Mouse (Mus musculus): Measurements from ENCODE around the gene Anpep.

Anpep gene

GRCm38 (mm10) chr7:79880033-79880432, 19.2 kb upstream of the Anpep start:
- DNase-seq (ENCODE audit: low read depth, low spot score), result no peak
- no peaks in the 10 kb centered on the region for H3K27me3 ChIP-seq (ENCODE audit: control insufficient read depth, insufficient read depth, low read length, poor library complexity, severe bottlenecking)
- H3K36me3 ChIP-seq (ENCODE audit: control insufficient read depth, insufficient read depth, low read length, poor library complexity, severe bottlenecking), result peaks cover 4% of the 10 kb centered on the region; the same call in 1 of the 2 replicates

DNA sequence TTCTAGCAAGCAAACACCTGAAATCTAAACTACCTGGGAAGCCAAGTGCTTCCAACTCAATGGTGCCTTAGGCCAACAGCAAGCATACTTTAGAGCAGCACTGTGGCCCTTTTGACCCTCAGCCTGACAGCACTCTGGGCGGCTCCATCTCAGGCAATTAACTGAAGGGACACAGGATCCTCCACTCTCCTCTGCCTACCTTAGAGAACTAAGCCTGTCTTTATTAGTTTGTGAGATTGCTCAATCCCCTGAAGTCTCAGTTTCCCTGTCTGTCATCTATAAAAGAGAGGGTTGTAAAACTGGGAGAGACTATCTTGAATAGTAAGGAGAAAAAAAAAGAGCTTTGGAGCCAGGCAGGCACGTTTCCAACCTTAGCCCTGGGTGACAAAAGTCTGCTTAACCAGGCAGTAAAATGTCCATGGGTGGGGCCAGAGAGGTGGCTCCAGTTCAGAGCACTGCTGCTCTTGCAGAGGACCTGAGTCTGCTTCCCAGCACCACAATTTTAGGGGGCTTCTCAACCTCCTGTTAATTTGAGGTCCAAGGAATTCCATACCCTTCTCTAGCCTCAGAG, 17.7 kb upstream of the Anpep start:
- Histone ChIP-seq H3K36me3 (ENCODE audit: control insufficient read depth, insufficient read depth, low read length, poor library complexity, severe bottlenecking) (peaks cover 4% of the 10 kb centered on the region; the same call in 1 of the 2 replicates), H3K27me3 (ENCODE audit: control insufficient read depth, insufficient read depth, low read length, poor library complexity, severe bottlenecking) (no peaks in the 10 kb centered on the region)
- DNase-seq (ENCODE audit: low read depth, low spot score), result no peak

GRCm38 (mm10) chr7:79873407-79873806, 12.5 kb upstream of the Anpep start:
- Histone ChIP-seq H3K36me3 (ENCODE audit: control insufficient read depth, insufficient read depth, low read length, poor library complexity, severe bottlenecking) (no peaks in the 10 kb centered on the region), H3K27me3 (ENCODE audit: control insufficient read depth, insufficient read depth, low read length, poor library complexity, severe bottlenecking) (no peaks in the 10 kb centered on the region)
- no peak for DNase-seq (ENCODE audit: low read depth, low spot score)

DNA sequence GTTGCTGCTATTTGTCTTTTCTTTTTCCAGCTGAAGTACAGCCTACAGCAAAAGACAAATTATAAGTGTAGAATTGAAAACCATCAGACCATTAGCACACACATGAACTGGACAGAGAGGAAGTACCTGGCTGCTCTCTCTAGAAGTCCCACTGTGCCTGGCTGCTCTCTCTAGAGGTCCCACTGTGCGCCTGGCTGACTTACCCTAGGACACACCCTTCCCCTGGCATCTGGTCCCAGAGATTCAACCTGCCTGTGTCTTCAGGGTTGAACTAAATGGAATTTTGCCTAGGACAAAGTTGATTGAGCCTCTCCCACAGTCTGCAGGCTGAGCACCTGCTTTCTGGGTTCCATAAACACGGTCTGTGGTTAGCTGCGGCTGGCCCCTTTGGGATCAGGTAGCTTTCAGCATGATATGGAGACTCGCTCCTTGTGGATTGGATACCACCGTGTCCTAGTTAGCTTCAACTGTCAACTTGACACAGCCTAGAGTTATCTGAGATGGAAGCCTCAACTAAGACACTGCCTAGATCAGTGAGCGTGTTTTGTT, 11.0 kb upstream of the Anpep start:
- no peak for DNase-seq (ENCODE audit: low read depth, low spot score)
- Histone ChIP-seq H3K36me3 (ENCODE audit: control insufficient read depth, insufficient read depth, low read length, poor library complexity, severe bottlenecking) (no peaks in the 10 kb centered on the region), H3K27me3 (ENCODE audit: control insufficient read depth, insufficient read depth, low read length, poor library complexity, severe bottlenecking) (no peaks in the 10 kb centered on the region; the same call in 1 of the 2 replicates)

- no peaks in the 10 kb centered on the region for H3K36me3 ChIP-seq (ENCODE audit: control insufficient read depth, insufficient read depth, low read length, poor library complexity, severe bottlenecking)
- DNase-seq (ENCODE audit: low read depth, low spot score), result no peak
- no peaks in the 10 kb centered on the region; the same call in 1 of the 2 replicates for H3K27me3 ChIP-seq (ENCODE audit: control insufficient read depth, insufficient read depth, low read length, poor library complexity, severe bottlenecking)
Observed at GRCm38 (mm10) chr7:79869072-79869719, 8.3 kb upstream of the Anpep start.

DNA sequence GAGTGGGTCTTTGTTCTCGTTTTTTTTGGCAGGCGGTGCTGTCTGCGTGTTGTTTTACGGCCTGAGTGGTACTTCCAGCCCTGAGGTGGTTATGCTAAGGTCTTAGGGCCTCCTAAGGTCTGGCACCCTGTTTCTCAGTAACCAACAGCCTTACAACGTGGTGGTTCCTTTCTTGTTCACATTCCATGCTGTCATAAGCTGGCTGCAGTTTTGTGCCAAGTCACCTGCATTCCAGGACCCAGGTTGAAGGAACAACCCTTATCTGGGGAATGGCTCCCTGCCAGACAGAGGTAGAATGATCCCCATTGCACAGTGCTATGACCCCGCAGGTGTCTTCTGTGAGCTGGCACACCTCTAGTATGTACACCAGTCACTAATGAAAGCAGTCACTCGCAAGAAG, 7.6 kb upstream of the Anpep start:
- no peaks in the 10 kb centered on the region for H3K36me3 ChIP-seq (ENCODE audit: control insufficient read depth, insufficient read depth, low read length, poor library complexity, severe bottlenecking)
- no peak for DNase-seq (ENCODE audit: low read depth, low spot score)

GRCm38 (mm10) chr7:79867861-79868260, 7.0 kb upstream of the Anpep start:
- no peak for DNase-seq (ENCODE audit: low read depth, low spot score)
- Histone ChIP-seq H3K27me3 (ENCODE audit: control insufficient read depth, insufficient read depth, low read length, poor library complexity, severe bottlenecking) (no peaks in the 10 kb centered on the region; the same call in 1 of the 2 replicates), H3K36me3 (ENCODE audit: control insufficient read depth, insufficient read depth, low read length, poor library complexity, severe bottlenecking) (no peaks in the 10 kb centered on the region)

More for the DNA sequence above, 7.6 kb upstream of the Anpep start:
- no peaks in the 10 kb centered on the region; the same call in 1 of the 2 replicates for H3K27me3 ChIP-seq (ENCODE audit: control insufficient read depth, insufficient read depth, low read length, poor library complexity, severe bottlenecking)

DNA sequence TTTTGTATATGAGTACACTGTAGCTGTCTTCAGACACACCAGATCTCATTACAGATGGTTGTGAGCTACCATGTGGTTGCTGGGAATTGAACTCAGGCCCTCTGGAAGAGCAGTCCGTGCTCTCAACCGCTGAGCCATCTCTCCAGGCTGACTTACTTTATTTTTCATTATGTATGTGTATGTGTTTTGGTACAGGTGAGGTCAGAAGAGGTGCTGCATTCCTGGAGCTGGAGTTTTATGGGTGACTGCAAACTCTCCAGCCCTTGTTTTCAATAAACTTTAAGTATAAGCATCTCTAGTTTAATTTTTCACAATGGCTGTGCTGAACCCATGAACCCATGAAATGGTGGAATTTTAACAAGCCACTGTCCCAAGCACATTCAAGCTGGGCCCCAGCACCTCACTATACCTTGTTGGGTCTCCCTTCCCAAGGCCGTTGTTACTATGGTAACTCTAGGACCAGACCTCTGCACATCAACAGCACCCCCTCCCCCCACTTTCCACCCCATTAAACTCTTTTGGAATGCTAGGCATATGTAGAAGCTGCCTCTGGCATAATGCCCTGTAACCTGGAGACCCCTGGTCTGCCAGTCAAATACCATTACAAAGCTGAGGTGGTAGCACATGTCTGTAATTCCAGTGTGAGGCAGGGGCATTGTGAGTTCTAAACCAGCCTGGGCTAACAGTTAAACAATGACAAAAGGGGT, 5.6 kb upstream of the Anpep start:
- DNase-seq (ENCODE audit: low read depth, low spot score), result no peak
- Histone ChIP-seq H3K36me3 (ENCODE audit: control insufficient read depth, insufficient read depth, low read length, poor library complexity, severe bottlenecking) (no peaks in the 10 kb centered on the region), H3K27me3 (ENCODE audit: control insufficient read depth, insufficient read depth, low read length, poor library complexity, severe bottlenecking) (no peaks in the 10 kb centered on the region; the same call in 1 of the 2 replicates)

- no peaks in the 10 kb centered on the region for H3K27me3 ChIP-seq (ENCODE audit: control insufficient read depth, insufficient read depth, low read length, poor library complexity, severe bottlenecking)
- no peaks in the 10 kb centered on the region for H3K36me3 ChIP-seq (ENCODE audit: control insufficient read depth, insufficient read depth, low read length, poor library complexity, severe bottlenecking)
- no peak for DNase-seq (ENCODE audit: low read depth, low spot score)
Observed at GRCm38 (mm10) chr7:79861794-79862193, 935 bp upstream of the Anpep start.

DNA sequence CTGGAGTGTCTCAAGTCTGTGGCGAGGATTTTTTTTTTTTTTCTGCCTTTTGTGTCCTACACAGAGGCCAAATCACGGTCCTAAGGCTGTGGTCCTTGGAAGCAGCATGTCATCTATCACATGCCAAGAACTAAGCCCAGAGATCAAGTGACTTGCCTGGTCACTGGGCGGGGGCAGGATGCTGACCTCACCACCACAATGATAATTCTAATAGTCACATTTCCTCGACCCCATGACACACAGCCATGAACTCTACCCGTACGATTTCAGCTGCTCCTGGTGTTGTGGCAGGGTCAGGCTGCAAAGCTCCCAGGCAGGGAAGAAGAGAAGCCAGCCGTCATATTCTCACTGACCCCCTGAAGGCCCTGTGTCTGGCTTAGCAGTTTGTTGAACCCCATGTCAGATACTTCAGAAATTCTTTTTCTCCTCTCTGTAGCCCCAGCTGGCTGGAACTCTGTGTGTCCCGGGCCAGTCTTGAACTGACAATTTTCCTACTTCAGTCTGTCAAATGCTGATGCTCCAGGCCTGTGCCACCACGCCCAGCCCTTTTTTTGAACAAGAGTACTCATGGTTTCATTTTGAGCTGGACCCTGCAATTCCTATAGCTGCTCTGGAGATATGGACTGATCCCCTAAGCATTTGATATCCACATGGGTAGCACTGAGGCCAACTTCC, 1.8 kb downstream of the Anpep start:
- H3K36me3 ChIP-seq (ENCODE audit: control insufficient read depth, insufficient read depth, low read length, poor library complexity, severe bottlenecking), result no peaks in the 10 kb centered on the region
- no peak for DNase-seq (ENCODE audit: low read depth, low spot score)
- no peaks in the 10 kb centered on the region for H3K27me3 ChIP-seq (ENCODE audit: control insufficient read depth, insufficient read depth, low read length, poor library complexity, severe bottlenecking)

GRCm38 (mm10) chr7:79858202-79858934, 2.5 kb downstream of the Anpep start:
- Histone ChIP-seq H3K27me3 (ENCODE audit: control insufficient read depth, insufficient read depth, low read length, poor library complexity, severe bottlenecking) (no peaks in the 10 kb centered on the region), H3K36me3 (ENCODE audit: control insufficient read depth, insufficient read depth, low read length, poor library complexity, severe bottlenecking) (no peaks in the 10 kb centered on the region)
- no peak for DNase-seq (ENCODE audit: low read depth, low spot score)

- Histone ChIP-seq H3K27me3 (ENCODE audit: control insufficient read depth, insufficient read depth, low read length, poor library complexity, severe bottlenecking) (no peaks in the 10 kb centered on the region), H3K36me3 (ENCODE audit: control insufficient read depth, insufficient read depth, low read length, poor library complexity, severe bottlenecking) (no peaks in the 10 kb centered on the region)
- DNase-seq (ENCODE audit: low read depth, low spot score), result no peak
Observed at GRCm38 (mm10) chr7:79856305-79856704, 4.6 kb downstream of the Anpep start.

DNA sequence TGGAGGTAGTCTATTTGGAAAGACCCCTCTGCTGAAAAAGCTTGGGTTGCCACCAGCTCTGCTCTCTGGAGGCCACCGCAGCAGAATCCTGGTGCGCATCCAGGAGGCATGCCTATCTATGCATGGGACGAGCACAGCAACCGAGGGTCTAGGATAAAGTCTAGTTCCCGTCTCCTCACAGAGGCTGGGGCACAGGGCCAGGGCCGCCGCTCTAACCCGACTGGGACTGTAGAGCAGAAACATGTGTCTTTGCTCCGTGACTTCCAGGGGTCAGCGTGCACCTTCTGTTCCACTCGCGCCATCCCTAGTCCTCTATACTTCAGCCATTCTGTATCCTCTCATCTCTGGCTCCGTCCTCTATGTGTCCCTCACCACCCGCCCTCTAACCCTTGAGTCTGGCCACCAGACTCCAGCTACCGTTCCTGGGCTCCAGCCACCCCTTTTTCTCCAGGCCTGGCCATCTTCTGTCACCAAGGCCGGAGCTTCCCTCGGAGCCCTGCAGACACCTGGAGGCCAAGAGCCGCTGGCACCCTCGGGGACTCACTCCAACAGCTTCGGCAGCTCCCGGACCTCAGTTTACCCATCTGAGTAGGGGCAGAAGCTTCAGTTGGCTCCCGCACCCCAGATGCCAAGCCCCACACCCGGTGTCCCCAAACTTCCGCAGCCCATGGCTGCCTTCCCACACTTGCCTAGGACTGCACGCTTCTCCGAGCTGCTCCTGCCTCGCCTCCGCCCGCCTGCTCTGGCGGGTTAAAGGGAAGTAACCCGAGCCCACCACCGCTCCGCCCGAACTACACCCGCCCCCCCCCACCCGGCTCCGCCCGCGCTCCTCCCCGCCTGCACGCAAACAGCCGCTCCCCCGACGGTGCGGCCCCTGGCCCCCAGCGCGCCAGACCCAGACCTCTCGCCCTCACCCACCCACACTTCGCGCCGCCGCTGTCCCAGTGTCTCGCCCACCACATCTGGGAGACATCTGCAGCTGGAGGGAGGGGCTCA, 13.1 kb downstream of the Anpep start:
- no peaks in the 10 kb centered on the region; the same call in 1 of the 2 replicates for H3K27me3 ChIP-seq (ENCODE audit: control insufficient read depth, insufficient read depth, low read length, poor library complexity, severe bottlenecking)
- no peak for DNase-seq (ENCODE audit: low read depth, low spot score)

More for the DNA sequence above, 13.1 kb downstream of the Anpep start:
- H3K36me3 ChIP-seq (ENCODE audit: control insufficient read depth, insufficient read depth, low read length, poor library complexity, severe bottlenecking), result no peaks in the 10 kb centered on the region

Measured in splenic B cell, adult 2 months (primary cell).